Mouse (Mus musculus) liver, embryonic 12.5 days (tissue): ENCODE measurements around the gene Elf5. TPM values are rescaled to one million over a fixed set of nuclear protein-coding genes. Genes with fewer than 3 reads are reported as not detected.

ENCODE experiments used
- polyA plus RNA-seq: library from polyadenylated mRNA; unstranded; fragments of >200 nt; fragmentation: Nextera tagmentation; extraction: Ambion mirVana; gene quantifications from 2 replicates; pipeline ENCODE4 v1.2.1, GENCODE M21; 2016

Elf5 gene
- polyA plus RNA-seq, 1 experiment from 2014 or later: not detected

Other genes with a start within 250 kb of the Elf5 start
- gene Ehf, start 108.4 kb upstream of the Elf5 start, polyA plus RNA-seq: 0.16 and 0.23 TPM in 2 replicates
- gene Cat, start 73.5 kb downstream of the Elf5 start, polyA plus RNA-seq: 127 and 138 TPM in 2 replicates
- 4.1 and 4.5 TPM in 2 replicates for gene Abtb2, start 154.6 kb downstream of the Elf5 start, polyA plus RNA-seq